Mouse (Mus musculus) spleen, adult 2 months (tissue): Measurements from ENCODE around the gene Adamts15. TPM values are rescaled to one million over a fixed set of nuclear protein-coding genes. Genes with fewer than 3 reads are reported as not detected.
A peak's percentile ranks its signal among the peaks of the same experiment; 100 is the strongest.

Source experiments
- DNase-seq, 2 experiments: peaks; one replicate each; pipeline versions ENCODE4 v3.0.0 to v3.0.0-alpha.2; 2012 to 2021; ENCODE audit warnings: low spot score in 2 of 2, low read depth in 1 of 2
- H3K27ac ChIP-seq: fragments of 200-500 bp; 2 replicates; pipeline ENCODE4 v1.5.1; 2012; ENCODE audit warnings: low read length, inconsistent platforms; ENCODE audit not compliant: insufficient read depth
- H3K27me3 ChIP-seq: fragments of 200-500 bp; 2 replicates; pipeline ENCODE4 v1.6.1; 2012; ENCODE audit warnings: mild to moderate bottlenecking, moderate library complexity, low read length, inconsistent platforms; ENCODE audit not compliant: control insufficient read depth, insufficient read depth
- H3K36me3 ChIP-seq: fragments of 200-500 bp; 2 replicates; pipeline ENCODE4 v1.6.1; 2012; ENCODE audit warnings: mild to moderate bottlenecking, low read length, inconsistent platforms; ENCODE audit not compliant: control insufficient read depth, insufficient read depth
- H3K4me1 ChIP-seq: fragments of 200-500 bp; 2 replicates; pipeline ENCODE4 v1.6.1; 2011; ENCODE audit warnings: inconsistent platforms; ENCODE audit not compliant: control insufficient read depth, insufficient read depth, insufficient read length
- H3K4me3 ChIP-seq: fragments of 200-500 bp; 2 replicates; pipeline ENCODE4 v1.5.1; 2011; ENCODE audit warnings: mild to moderate bottlenecking, inconsistent platforms; ENCODE audit not compliant: insufficient read depth, insufficient read length; ENCODE audit errors: extremely low read depth
- CTCF ChIP-seq: fragments of 200-500 bp; IDR thresholded peaks from 2 replicates; pipeline ENCODE4 v1.5.1; 2011; ENCODE audit warnings: mild to moderate bottlenecking, inconsistent platforms; ENCODE audit not compliant: insufficient read depth, insufficient read length, insufficient replicate concordance; ENCODE audit errors: extremely low read depth
- POLR2A ChIP-seq: fragments of 200-500 bp; IDR thresholded peaks from 2 replicates; pipeline ENCODE4 v1.6.1; 2011; ENCODE audit warnings: low read depth, low read length, inconsistent platforms
- WGBS: fragments of 180-500 bp; shearing (Covaris S2); methylation state at CpG from one replicate; pipeline ENCODE4 v1.1.7; 2018; 5-methylcytosine and 5-hydroxymethylcytosine counted together
- polyA plus RNA-seq: library from polyadenylated mRNA; depleted of rRNA; stranded (reverse); fragments of >200 nt; gene quantifications from 2 replicates; pipeline ENCODE4 v1.2.3, GENCODE M21; 2012; rRNA removed

Gene Adamts15
- 0.43 and 0.61 TPM in 2 replicates for polyA plus RNA-seq

DNA sequence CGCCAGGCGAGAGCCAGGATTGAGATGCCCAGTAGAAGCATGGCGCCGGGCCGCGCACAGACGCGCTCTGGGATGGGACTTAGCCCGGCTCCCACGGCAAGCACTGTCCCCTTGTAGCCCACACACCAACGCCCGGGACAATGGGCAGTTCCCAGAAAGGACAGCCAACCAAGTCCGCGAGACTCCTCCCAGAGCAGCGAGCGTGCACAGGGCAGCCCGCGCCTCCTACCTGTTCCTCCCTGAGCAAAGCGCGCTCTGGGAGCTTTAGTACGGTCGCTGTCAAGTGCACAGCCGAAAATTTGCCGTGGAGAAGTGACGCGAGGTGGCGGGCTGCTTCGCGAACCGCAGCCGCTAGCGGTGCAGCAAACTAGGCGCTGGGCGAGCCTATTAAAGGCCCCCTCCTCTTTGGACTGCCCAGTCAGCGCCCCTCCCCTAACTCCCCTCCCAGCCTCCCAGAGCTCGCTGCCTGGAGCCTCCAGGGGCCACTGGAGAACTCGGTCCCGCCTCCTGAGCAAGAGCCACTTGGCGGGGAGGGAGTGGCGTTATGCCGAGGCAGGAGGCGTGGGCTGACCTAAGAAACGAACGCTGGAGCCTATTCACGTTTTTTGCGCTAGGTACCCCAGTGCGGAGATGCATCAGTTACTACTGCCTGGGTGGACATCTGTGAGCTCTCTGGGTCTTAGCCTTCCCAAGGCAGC is at the start of gene Adamts15:
Gene Adamts15, minus strand, starts transcription at position 256 of the 698 bp plus-strand sequence.
- no peak for DNase-seq
- H3K27ac ChIP-seq = no peak within 1 kb of the TSS
- H3K4me3 ChIP-seq = peak within 1 kb of the TSS; percentile 0; the same call in 1 of the 2 replicates
- no peaks in the 10 kb centered on the region for H3K36me3 ChIP-seq
- H3K27me3 ChIP-seq = peaks cover 3% of the 10 kb centered on the region; the same call in 1 of the 2 replicates
- 4% methylated on average over 47 of the region's 47 CpGs for WGBS
- no peak for TF ChIP-seq POLR2A
- no peak for TF ChIP-seq CTCF
- H3K4me1 ChIP-seq = no peaks in the 10 kb centered on the region

DNA sequence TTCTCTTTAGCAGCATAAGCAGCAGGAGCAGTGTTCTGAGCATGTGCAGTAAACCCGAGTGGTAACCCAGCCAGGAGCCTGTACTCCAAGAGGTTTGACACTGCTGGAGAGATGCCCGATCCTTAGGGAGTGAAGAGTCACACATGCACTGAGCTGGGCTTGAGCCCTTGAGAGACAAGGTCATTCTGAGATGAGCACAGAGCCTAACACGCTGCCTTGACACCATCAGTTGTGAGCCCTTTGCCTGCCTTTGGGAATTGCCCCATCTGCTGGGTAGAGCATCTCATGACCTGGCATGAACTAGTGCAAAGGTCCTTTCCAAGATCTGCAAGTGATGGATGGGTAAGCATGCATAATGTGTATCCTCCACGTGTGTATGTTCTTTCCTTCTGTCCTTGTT is 49.7 kb upstream of the Adamts15 start:
- WGBS = 63% methylated on average over 4 of the region's 4 CpGs
- no peak for TF ChIP-seq CTCF
- TF ChIP-seq POLR2A = no peak

DNA sequence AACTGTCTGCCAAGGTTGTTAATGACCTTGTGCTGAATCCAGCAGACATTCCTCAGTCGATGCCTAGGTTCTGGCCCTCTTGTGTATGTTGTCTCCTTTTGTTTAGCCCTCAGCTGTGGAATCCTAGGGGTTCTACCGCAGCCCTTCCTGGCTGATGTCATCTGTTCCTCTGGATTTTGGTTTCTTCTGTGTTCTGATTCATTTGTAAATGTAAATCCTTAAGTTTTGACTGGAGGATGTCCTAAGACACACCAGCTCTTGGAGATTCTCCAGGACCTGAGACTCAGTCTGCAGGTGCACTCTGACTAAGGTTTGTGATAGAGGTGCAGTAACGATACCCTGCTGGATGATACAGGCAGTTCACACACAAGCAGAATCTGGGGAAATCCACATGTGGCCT is 47.7 kb upstream of the Adamts15 start:
- Histone ChIP-seq H3K4me1 (no peaks in the 10 kb centered on the region), H3K36me3 (no peaks in the 10 kb centered on the region), H3K27me3 (no peaks in the 10 kb centered on the region), H3K4me3 (no peak overlapping the region), H3K27ac (no peak overlapping the region)
- no peak for TF ChIP-seq POLR2A
- 73% methylated on average over 3 of the region's 3 CpGs for WGBS
- DNase-seq = no peak

More for the DNA sequence above, 49.7 kb upstream of the Adamts15 start:
- no peak for DNase-seq
- Histone ChIP-seq H3K27ac (no peak overlapping the region), H3K36me3 (no peaks in the 10 kb centered on the region), H3K27me3 (no peaks in the 10 kb centered on the region; the same call in 1 of the 2 replicates), H3K4me3 (no peak overlapping the region), H3K4me1 (no peaks in the 10 kb centered on the region)

DNA sequence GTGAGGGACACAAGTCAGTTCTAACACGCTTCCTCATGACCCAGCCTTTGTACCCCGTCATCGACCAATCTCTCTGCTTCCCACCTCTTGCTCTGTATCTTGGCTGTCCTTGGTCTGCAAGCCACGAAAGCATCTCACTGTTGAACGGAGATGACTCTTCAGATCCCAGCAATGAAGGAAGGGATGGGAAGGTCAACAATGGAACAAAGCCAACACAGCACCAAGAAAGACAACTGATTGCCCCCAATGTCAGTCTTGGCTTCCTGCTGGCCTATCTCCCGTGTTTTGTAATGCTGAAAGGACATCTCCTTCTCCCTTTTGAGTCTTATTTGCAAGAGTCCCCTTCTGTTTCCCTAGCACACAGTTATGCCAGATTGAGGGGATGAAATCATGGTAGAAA is 45.9 kb upstream of the Adamts15 start:
- WGBS = 84% methylated on average over 6 of the region's 6 CpGs
- no peak for TF ChIP-seq CTCF
- TF ChIP-seq POLR2A = no peak

DNA sequence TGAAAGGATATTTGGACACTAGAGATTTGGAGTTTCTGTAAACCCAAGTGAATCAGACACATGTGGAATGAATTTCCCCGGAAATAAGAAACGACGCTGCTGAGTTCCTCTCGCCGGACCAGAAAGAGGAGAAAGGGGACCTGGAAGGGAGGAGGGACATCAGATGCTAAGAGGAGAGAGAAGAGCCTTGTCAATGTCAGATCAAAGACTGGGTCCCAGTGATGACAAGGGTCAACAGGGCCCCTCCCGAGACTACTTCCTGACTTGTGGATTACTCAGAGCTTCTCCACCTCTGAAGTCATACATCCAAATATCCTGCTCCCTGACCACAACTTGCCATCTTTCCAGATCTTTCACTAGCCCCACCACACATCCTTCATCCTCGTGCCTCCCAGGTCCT is 44.6 kb upstream of the Adamts15 start:
- Histone ChIP-seq H3K4me1 (no peaks in the 10 kb centered on the region), H3K4me3 (no peak overlapping the region), H3K36me3 (no peaks in the 10 kb centered on the region), H3K27me3 (no peaks in the 10 kb centered on the region), H3K27ac (no peak overlapping the region)
- TF ChIP-seq CTCF (no peak), POLR2A (no peak)
- WGBS = 50% methylated on average over 7 of the region's 7 CpGs
- no peak for DNase-seq

More for the DNA sequence above, 45.9 kb upstream of the Adamts15 start:
- Histone ChIP-seq H3K4me3 (no peak overlapping the region), H3K36me3 (no peaks in the 10 kb centered on the region), H3K4me1 (no peaks in the 10 kb centered on the region), H3K27ac (no peak overlapping the region), H3K27me3 (no peaks in the 10 kb centered on the region)
- DNase-seq = no peak

DNA sequence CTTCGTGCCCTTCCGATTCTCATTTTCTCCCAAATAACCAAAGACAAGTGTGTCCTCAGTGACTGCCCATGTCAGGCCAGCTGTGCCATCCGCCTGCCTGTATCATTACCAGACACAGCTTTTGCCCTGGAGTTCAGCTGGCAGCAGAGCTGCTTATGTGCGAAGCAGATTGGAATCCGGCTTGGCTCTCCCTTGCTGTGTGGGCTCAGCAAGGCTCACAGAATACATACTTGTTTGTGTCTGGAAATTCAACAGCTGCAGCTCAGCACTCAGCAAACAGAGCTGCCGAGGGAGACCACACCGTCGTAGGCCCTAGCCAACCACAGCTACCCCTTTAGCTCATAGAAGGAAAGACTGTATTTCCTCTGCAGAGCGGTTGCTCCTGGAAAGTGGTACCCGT is 42.4 kb upstream of the Adamts15 start:
- H3K4me3 ChIP-seq = no peak overlapping the region
- H3K27me3 ChIP-seq = no peaks in the 10 kb centered on the region
- DNase-seq = no peak
- TF ChIP-seq POLR2A (no peak), CTCF (no peak)
- no peak overlapping the region for H3K27ac ChIP-seq
- no peaks in the 10 kb centered on the region for H3K36me3 ChIP-seq
- 53% methylated on average over 10 of the region's 10 CpGs for WGBS
- H3K4me1 ChIP-seq = no peaks in the 10 kb centered on the region

DNA sequence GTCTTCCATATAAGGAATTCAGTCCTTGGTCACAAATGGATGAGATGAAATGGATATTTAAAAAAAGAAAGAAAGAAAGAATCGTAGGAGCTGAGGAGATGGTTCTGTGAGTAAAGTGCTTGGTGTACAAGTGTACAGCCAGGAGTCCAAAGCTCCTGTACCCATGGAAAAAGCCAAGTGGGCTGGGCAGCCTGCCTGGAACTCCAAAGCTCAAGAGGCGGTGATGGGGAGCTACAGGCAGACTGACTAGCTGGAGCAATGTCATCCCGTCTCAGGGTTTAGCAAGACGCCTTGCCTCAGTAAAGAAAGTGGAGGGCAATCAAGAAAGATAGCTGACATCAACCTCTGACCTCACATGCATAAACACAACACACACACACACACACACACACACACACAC is 41.5 kb upstream of the Adamts15 start:
- Histone ChIP-seq H3K36me3 (no peaks in the 10 kb centered on the region), H3K4me1 (no peaks in the 10 kb centered on the region), H3K4me3 (no peak overlapping the region), H3K27ac (no peak overlapping the region), H3K27me3 (no peaks in the 10 kb centered on the region)
- DNase-seq = no peak
- WGBS = 91% methylated on average over 4 of the region's 4 CpGs
- no peak for TF ChIP-seq CTCF
- no peak for TF ChIP-seq POLR2A
